Mouse (Mus musculus) midbrain, embryonic 11.5 days (tissue): Measurements from ENCODE around the gene Ak1. TPM values are rescaled to one million over a fixed set of nuclear protein-coding genes. Genes with fewer than 3 reads are reported as not detected.

Source experiments
- ATAC-seq: fragments of 200-750 bp; cut with Nextera tagmentation; 2 replicates; pipeline ENCODE4 v1.8.0; 2017; ENCODE audit warnings: moderate TSS enrichment, moderate library complexity; ENCODE audit not compliant: low FRiP score
- DNase-seq: peaks from one replicate; pipeline ENCODE4 v3.0.0; 2015; ENCODE audit warnings: low spot score; ENCODE audit errors: missing footprints
- H3K27ac ChIP-seq: fragments of 300-500 bp; sonication (generic); 2 replicates; pipeline ENCODE4 v1.5.1; 2014; ENCODE audit warnings: low read depth, low read length
- H3K27me3 ChIP-seq: fragments of 300-500 bp; sonication (generic); 2 replicates; pipeline ENCODE4 v1.6.1; 2014; ENCODE audit warnings: mild to moderate bottlenecking, low read length, moderate library complexity, mixed read lengths; ENCODE audit not compliant: control insufficient read depth, insufficient read depth
- H3K36me3 ChIP-seq: fragments of 300-500 bp; sonication (generic); 2 replicates; pipeline ENCODE4 v1.6.1; 2014; ENCODE audit warnings: mild to moderate bottlenecking, low read length, moderate library complexity, mixed read lengths; ENCODE audit not compliant: control insufficient read depth, insufficient read depth
- H3K4me1 ChIP-seq: fragments of 300-500 bp; sonication (generic); 2 replicates; pipeline ENCODE4 v1.6.1; 2014; ENCODE audit warnings: low read length; ENCODE audit not compliant: control insufficient read depth, insufficient read depth
- H3K4me2 ChIP-seq: fragments of 300-500 bp; sonication (generic); 2 replicates; pipeline ENCODE4 v1.6.1; 2014; ENCODE audit warnings: mild to moderate bottlenecking, moderate library complexity
- H3K4me3 ChIP-seq: fragments of 300-500 bp; sonication (generic); 2 replicates; pipeline ENCODE4 v1.5.1; 2014; ENCODE audit warnings: low read depth, low read length
- H3K9ac ChIP-seq: fragments of 300-500 bp; sonication (generic); 2 replicates; pipeline ENCODE4 v1.6.1; 2014; ENCODE audit warnings: low read length
- H3K9me3 ChIP-seq: fragments of 300-500 bp; sonication (generic); 2 replicates; pipeline ENCODE4 v1.6.1; 2016; ENCODE audit warnings: low read length; ENCODE audit not compliant: control insufficient read depth
- WGBS: fragments of 180-500 bp; shearing (Covaris S2); extraction: QIAGEN DNeasy Blood & Tissue Kit; methylation state at CpG from one replicate; pipeline ENCODE4 v1.1.7; 2014; 5-methylcytosine and 5-hydroxymethylcytosine counted together
- microRNA counts: library from miRNA; unstranded; fragments of <30 nt; microRNA quantifications from one replicate; lab custom pipeline; 2015
- microRNA-seq: library from miRNA; unstranded; fragments of <30 nt; microRNA quantifications from one replicate; pipeline ENCODE4, GENCODE M21; 2017
- polyA plus RNA-seq: library from polyadenylated mRNA; unstranded; fragments of >200 nt; fragmentation: Nextera tagmentation; extraction: Ambion mirVana; gene quantifications from 2 replicates; pipeline ENCODE4 v1.2.1, GENCODE M21; 2014

Gene Ak1
- polyA plus RNA-seq, 1 experiment from 2014 or later = 22.0 TPM

GRCm38 (mm10) chr2:32681754-32682153, 60.2 kb downstream of the Ak1 start:
- Histone ChIP-seq H3K27ac (no peak overlapping the region), H3K9me3 (no peaks in the 10 kb centered on the region)
- no peak for ATAC-seq

GRCm38 (mm10) chr2:32682721-32683417, 61.3 kb downstream of the Ak1 start:
- no peaks in the 10 kb centered on the region for H3K4me1 ChIP-seq
- H3K4me3 ChIP-seq = no peak overlapping the region
- ATAC-seq = no peak
- no peaks in the 10 kb centered on the region for H3K27me3 ChIP-seq
- H3K4me2 ChIP-seq = no peak overlapping the region
- no peak overlapping the region for H3K27ac ChIP-seq
- no peak overlapping the region for H3K9ac ChIP-seq
- WGBS = 81% methylated on average over 14 of the region's 14 CpGs
- DNase-seq = no peak
- no peaks in the 10 kb centered on the region for H3K9me3 ChIP-seq
- peaks cover 11% of the 10 kb centered on the region; the same call in 1 of the 2 replicates for H3K36me3 ChIP-seq

More at GRCm38 (mm10) chr2:32681754-32682153, 60.2 kb downstream of the Ak1 start:
- Histone ChIP-seq H3K4me2 (no peak overlapping the region), H3K9ac (no peak overlapping the region), H3K4me1 (no peaks in the 10 kb centered on the region), H3K27me3 (no peaks in the 10 kb centered on the region), H3K36me3 (peaks cover 6% of the 10 kb centered on the region; the same call in 1 of the 2 replicates), H3K4me3 (no peak overlapping the region)
- no peak for DNase-seq
- WGBS = 65% methylated on average over 6 of the region's 6 CpGs

GRCm38 (mm10) chr2:32683701-32684100, 62.1 kb downstream of the Ak1 start:
- Histone ChIP-seq H3K9me3 (no peaks in the 10 kb centered on the region), H3K9ac (no peak overlapping the region), H3K27me3 (no peaks in the 10 kb centered on the region), H3K4me1 (no peaks in the 10 kb centered on the region), H3K4me2 (no peak overlapping the region), H3K4me3 (no peak overlapping the region), H3K27ac (no peak overlapping the region), H3K36me3 (peaks cover 11% of the 10 kb centered on the region; the same call in 1 of the 2 replicates)
- ATAC-seq (no peak), DNase-seq (no peak)
- 90% methylated on average over 10 of the region's 10 CpGs for WGBS

MicroRNAs within 50 kb of the gene (microRNA counts, 519-probe panel; counts per million panel counts)
- microRNA mmu-miR-1954 (lab: Ali Mortazavi, UCI) = not detected

Small RNA genes lying within 50 kb of the gene (microRNA-seq; reads per million reads assigned to microRNA genes)
- gene Gm47291 = not detected
- gene Mir1954 = not detected

Other genes starting within 250 kb of the Ak1 start
- gene 1110008P14Rik, start 239.8 kb upstream of the Ak1 start, polyA plus RNA-seq = 46.4 and 49.4 TPM in 2 replicates
- 0.30 TPM in 1 of 2 replicates, not detected in the other for gene Lcn2, start 233.5 kb upstream of the Ak1 start, polyA plus RNA-seq
- 24.7 and 25.4 TPM in 2 replicates for gene Ptges2, start 225.9 kb upstream of the Ak1 start, polyA plus RNA-seq
- 6.3 and 6.4 TPM in 2 replicates for gene Naif1, start 171.3 kb upstream of the Ak1 start, polyA plus RNA-seq
- gene Slc25a25, start 170.3 kb upstream of the Ak1 start, polyA plus RNA-seq = 20.0 and 20.4 TPM in 2 replicates
- 6.3 and 6.8 TPM in 2 replicates for gene Fam102a, start 86.4 kb upstream of the Ak1 start, polyA plus RNA-seq
- gene Dpm2, start 50.9 kb upstream of the Ak1 start, polyA plus RNA-seq = 103 and 110 TPM in 2 replicates
- 2.0 and 2.1 TPM in 2 replicates for gene Pip5kl1, start 47.0 kb upstream of the Ak1 start, polyA plus RNA-seq
- gene 9430097D07Rik, start 46.1 kb upstream of the Ak1 start, polyA plus RNA-seq = 0.25 and 0.49 TPM in 2 replicates
- gene St6galnac4, start 34.7 kb upstream of the Ak1 start, polyA plus RNA-seq = 13.2 and 13.6 TPM in 2 replicates
- gene St6galnac6, start 22.0 kb upstream of the Ak1 start, polyA plus RNA-seq = 3.4 and 4.5 TPM in 2 replicates
- 20.5 and 22.7 TPM in 2 replicates for gene Eng, start 24.8 kb downstream of the Ak1 start, polyA plus RNA-seq
- gene Fpgs, start 82.4 kb downstream of the Ak1 start, polyA plus RNA-seq = 10.3 and 13.9 TPM in 2 replicates
- 72.8 and 82.6 TPM in 2 replicates for gene Cdk9, start 91.3 kb downstream of the Ak1 start, polyA plus RNA-seq
- 23.4 and 25.5 TPM in 2 replicates for gene Sh2d3c, start 99.3 kb downstream of the Ak1 start, polyA plus RNA-seq
- gene 6330409D20Rik, start 119.3 kb downstream of the Ak1 start, polyA plus RNA-seq = 2.0 and 3.0 TPM in 2 replicates
- 47.7 and 51.4 TPM in 2 replicates for gene Tor2a, start 135.5 kb downstream of the Ak1 start, polyA plus RNA-seq
- gene Ttc16, start 153.9 kb downstream of the Ak1 start, polyA plus RNA-seq = 0.26 and 0.30 TPM in 2 replicates
- 3.2 and 3.9 TPM in 2 replicates for gene Ptrh1, start 154.0 kb downstream of the Ak1 start, polyA plus RNA-seq
- gene Cfap157, start 162.7 kb downstream of the Ak1 start, polyA plus RNA-seq = 0.08 and 0.28 TPM in 2 replicates
- gene Stxbp1, start 225.5 kb downstream of the Ak1 start, polyA plus RNA-seq = 51.4 and 53.8 TPM in 2 replicates